Mouse (Mus musculus) kidney, adult 9 months (tissue): ENCODE results near the gene Gspt1.

Experiments
- DNase-seq: peaks from one replicate; pipeline ENCODE4 v3.0.0; 2022

The Gspt1 gene

DNA sequence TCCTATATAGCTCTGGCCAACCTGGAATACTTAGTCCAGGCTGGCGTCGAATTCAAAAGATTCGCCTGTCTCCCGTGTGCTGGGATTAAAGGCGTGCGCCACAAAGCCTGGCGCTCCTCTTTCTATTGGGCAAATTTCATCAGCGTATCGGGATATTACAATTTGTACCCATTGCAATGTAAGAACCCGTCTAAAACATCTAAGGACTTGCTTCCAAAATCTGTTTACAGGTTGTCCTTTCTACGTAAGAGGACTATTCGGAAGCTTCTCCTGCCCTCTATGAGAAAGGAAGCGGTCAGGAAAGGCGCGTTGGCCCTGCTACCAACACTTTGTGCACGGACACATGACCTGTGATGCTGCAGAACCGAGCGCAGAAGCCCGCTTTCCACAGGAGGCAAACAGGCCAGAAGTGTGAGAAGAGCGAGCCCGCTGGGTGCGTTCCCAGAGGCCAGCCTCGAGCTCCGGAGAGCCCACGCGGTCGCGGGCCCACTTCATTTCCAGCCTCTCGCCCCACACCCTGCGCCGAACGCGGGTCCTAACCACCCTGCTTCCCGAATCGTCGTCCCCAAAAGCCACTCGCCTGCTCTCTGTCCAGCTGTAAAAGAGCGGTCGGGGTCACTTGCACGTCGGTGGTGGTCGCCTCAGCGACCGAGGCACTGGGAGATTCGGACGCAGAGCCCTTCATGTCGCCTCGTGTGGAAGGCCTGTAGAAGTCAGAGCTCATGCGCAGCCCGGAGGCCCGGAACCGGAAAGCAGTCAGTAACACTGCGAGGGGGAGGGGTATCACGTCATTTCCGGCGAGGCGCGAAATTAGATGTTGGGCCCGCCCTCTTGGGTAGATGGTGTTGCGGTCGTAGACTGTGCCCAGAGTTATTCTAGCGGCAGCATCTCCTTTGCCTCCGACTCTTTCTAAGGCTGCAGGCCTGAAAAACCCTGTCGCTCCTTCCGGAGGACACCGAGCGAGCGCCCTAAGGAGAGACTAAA lies 51.3 kb downstream of the Gspt1 start, which contains the start of gene Rsl1d1:
Gene Rsl1d1 (minus strand): TSS at position 761 of the 984 bp plus-strand sequence.
- DNase-seq: peak; percentile 94

DNA sequence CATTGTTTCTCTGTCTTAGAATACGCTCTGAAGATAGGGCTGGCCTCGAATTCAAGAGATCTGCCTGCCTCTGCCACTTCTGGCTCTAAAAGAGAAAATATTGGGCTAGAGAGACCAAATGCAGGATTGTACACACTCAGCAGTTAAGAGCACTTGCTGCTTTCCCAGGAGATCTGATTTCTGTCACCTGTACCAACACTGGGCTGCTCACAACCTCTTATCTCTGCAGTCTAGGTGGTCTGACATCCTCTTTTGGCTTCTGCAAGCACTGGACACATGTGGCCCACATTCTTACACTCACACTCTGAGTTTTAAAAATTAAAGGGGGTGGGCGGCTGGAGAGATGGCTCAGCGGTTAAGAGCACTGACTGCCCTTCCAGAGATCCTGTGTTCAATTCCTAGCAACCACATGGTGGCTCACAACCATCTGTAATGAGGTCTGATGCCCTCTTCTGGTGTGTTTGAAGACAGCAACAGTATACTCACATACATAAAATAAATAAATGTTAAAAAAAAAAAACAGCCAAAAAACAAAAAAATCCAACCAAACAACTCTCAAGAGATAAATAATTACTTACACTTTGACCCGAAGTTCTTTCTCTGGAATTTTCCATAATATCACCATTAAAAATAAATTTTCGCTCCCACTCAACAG lies 52.3 kb downstream of the Gspt1 start:
- no peak for DNase-seq

DNA sequence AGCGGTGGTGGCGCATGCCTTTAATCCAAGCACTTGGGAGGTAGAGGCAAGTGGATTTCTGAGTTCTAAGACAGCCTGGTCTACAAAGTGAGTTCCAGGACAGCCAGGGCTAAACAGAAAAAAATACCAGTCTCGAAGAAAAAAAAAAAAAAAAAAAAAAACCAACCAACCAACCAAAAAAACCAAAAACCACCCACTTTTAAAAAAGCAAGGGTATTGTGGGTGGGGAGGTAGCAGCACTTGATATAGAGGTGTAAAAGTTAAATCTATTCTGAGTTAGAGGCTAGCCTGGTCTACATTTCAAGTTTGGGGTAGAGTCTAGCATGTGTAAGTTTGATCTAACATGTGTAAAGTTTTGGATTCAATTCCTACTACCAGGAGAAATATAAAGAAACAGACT lies 53.9 kb downstream of the Gspt1 start:
- no peak for DNase-seq

DNA sequence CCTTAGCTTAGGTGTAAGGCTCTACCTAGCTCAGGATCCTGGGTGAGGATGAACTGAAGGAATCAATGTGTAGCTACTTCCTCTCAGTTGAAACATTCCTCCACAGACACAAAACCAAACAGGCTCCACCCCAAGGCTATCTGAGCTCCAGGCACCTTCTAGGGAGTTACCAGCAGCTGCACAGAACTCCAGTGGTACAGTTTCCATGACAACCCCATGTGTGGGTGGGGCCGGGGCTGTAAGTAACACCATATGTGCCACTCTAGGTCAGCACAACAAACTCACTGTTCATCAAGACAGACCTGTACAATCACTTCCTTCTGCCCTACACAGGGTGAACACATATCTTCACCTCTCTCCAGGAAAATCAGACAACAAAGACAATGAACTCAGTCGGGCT lies 55.7 kb downstream of the Gspt1 start:
- no peak for DNase-seq

DNA sequence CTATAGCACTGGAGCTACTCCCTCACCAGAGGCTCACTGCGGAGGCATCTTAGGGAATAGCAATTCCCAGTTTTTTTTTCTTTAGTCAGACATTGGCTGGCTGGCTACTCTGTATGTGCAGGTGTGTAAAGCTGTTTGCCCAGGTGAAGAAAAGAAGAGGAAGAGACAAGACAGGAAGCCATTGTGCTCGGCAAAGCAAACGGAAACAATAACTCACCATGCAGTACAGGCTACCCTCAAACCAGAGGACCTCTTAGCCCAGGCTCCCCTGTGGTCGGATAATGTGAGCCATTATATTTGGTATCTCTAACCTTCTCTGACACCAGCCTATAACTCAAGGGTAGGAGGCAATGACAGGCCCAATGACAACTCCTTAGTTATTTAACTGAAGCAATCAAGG lies 57.1 kb downstream of the Gspt1 start:
- no peak for DNase-seq

DNA sequence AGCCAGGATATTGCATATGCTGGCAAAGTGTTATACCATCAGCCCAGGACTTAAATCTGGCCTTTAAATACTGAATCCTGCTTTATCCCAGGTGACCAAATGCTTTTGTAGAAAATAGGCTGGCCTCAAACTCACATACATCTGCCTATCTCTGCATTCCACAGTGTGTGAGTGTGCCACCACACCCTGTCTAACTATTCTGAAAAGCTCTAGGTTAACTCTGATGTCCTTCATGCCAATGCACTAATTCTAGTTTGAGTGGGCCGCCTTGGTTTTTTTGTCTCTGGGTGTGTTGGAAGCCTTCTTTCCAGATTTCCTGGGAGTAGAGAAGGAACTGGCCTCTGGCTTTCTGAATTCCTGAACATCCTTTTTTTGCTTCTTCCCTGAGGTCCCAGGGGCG lies 60.9 kb downstream of the Gspt1 start:
- DNase-seq: no peak

DNA sequence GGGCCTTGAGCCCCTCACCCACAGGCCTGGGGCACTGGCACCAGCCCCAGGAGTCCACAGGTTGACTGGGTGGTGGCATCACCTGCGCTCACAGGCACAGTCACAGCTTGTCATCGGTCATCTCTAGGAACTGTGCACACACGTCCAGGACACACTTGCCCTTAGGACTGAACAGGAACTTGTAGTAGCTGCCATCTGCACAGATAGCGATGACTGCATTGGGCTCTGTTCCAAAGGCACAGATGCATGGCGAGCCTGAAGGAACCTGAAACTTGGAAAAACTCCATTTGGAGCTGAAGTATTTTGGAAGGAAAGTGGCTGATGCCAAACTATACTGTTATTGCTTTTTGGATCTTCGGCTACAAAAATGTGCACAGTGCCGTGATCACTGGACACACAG lies 64.0 kb downstream of the Gspt1 start:
- DNase-seq: no peak

DNA sequence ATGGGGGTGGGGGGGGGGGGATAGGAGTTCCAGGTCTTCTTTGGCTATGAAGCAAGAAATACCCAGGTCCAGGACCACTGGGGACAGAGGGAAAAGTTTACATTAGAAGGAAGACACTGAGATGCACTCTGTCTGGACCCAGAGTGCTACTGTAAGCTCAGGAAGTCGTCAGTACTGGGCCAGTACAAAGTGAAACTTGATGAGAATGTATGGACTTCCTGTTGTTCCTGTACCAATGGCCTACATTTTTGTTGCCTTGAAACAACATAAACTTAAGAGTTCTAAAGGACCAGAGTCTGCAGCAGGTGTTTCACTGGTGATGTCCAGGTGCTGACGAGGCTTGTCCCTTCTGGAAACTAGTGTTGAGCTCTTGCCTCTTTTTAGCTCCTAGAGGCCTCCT lies 76.7 kb downstream of the Gspt1 start:
- DNase-seq: no peak

DNA sequence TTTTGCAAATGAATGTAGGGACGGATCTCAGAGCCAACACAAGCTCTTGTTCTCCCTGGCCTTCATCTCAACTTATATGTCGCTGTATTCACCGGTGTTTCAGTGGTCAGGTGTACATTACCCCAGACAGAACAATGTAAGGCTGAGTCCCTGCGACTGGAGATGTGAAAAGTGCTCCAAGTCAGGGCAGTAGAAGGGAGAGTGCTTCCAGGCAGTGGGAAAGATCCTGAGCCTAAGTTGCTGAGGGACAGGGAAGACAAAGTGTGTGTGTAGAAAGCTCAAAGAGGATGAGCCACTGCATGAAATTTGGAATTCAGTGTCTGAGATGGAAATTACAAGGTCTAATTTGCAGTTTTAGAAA lies 77.3 kb downstream of the Gspt1 start:
- DNase-seq: no peak

DNA sequence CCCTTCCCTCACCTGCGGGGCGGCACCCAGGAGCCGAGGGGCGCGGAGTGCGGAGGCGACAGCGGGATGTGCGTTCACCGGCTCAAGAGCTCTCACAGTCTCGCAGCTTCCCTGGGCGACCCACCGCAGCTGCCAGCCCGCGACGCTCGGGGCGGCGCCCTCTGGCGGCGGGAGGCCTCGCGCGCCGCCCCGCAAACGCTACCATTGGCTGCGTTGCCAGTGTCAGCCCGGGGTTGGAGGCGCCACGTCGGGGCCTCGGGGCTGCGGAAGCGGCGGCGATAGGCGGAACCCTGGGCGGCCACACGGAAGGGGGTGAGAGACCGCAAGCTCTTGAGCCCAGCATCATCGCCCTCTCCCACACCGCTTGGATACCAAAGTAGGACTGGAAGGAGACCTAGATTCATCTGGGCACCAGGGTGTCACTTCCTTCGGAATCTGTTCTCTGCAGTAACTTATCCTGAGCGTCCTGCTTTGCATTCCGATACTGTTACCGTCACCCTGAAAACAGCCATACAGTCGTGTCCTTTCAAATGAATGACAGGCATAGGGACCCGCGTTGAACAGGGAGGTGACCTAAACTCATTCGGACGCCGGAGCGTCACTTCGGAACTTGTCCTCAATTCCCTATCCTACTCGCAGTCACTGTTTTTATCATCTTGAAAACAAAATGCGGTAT lies 77.8 kb downstream of the Gspt1 start, which contains the start of gene Zc3h7a:
Gene Zc3h7a (minus strand): TSS at position 186 of the 676 bp plus-strand sequence.
- peak; percentile 91 for DNase-seq

DNA sequence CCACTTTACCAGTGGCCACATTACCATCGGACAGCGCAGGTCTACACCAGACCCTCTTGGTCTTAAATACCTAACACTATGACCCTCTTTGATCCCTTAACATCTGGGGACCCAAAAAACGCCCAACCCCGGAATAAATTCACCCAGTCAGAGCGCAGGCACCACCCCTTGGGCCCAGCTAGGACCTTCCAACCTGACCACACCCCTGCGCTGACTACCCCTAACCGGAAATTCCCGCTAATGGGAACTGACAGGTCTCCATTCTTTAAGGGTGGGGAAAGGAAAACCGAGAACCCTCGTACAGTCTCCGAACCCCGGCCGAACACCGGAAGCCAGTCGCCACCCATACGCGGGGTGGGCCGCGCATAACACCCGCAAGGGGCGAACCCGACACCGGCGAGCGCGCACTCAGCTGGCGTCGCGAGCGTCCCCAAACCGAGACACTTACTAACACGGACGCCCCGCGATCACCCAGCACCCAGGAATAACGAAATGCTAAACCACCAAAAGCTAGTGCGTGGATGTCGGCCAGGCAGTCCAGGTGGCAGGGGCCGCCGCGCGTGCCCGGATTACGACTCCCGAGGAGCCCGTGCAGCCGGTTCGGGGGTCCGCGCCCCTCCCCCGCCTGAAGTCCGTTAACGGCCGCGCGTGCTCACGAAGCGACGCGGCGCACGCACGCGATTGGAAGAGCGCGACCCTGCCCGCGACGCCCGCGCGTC lies 78.5 kb downstream of the Gspt1 start:
- DNase-seq: peak; percentile 75

DNA sequence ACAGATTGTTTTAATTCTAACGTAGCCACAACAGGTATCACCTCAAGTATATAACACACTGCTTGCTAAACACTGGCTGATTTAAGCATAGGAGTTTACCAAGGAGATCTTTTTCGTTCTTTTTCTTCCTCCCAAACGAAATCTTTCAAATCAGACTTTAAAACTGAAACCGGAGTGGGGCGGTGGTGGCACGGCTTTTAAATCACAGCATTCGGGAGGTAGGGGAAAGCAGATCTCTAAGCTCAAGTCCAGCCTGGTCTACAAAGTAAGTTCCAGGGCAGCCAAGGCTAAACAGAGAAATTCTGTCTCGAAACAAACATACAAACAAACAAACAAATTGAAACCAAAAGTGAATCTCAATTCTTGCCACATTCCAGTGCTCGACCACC lies 79.0 kb downstream of the Gspt1 start:
- no peak for DNase-seq

DNA sequence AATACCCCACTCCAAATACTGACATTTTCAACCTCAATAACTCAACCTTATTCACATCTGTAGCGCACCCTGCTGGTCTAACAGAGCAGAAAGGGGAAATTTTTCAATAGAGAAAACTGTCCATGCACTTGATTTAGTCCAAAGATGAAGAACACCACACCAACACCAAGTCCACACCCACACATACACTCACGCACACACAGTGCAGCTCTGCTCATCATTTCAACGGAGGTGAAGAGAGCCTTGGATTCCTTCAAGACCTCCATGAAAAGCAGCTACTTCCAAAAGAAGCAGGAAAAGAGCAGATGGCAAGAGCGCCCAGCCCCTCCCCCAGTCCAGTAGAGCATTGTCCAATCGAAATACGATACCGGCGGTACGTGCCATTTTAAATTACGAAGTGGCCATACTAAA lies 79.4 kb downstream of the Gspt1 start:
- peak; percentile 67 for DNase-seq

DNA sequence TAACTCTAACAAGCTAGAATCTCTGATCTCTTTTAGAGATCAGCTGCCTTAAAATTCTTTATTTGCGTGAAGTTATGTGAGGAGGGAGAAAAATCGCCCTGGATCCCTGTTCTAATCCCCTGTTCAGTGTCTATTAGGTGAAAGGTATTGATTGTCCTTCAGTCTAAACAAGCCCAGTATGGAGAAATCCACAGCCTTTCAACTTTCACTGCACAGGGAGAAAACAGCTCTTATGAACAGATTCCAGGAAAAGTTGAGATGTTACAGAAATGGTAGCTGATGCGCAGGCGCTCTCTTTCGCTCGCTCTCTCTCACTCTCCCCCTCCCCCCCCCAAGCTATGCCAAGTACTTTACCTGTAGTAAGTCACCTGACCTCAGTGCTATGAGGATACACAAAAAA lies 82.4 kb downstream of the Gspt1 start:
- DNase-seq: no peak
